ENCODE assay signal across 8 mouse cellular contexts in the genomic region with DNA sequence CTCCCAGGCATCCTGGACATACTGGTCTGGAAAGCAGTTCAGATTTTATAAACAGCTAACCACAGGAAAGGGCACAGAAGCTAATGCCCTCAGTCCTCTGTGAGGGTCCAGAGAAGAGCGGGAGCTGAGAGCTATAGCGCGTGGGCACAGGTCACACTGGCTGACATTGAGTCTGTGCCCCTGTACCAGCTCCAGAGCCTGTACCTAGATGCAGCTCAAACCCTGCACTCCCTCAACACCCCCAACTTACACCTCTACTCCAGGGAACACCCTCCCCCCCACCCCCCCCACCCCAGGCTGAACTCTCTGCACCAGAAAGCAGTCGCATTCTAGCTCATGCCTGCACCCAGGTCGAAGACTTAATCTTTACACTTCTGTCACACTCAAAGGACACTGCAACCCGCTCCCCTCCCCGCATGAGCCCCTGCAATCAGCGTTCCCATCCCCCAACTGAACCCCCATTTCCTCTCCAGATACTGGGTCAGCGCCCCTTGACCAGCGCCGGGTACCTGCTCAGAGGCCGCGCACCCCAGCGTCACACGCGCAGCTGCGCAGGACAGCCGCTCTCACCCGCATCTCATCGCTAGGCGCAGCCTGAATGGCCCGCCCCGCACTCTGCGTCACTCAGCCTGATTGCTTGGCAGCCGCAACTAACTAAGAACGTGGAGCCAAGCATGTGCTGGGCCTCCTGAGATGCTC. TPM values are rescaled to one million over a fixed set of nuclear protein-coding genes. Genes with fewer than 3 reads are reported as not detected.
DNase-seq lines count a peak whose midpoint lies in the region; ATAC-seq and TF ChIP-seq lines count a peak whose summit lies in the region.

No protein-coding gene starts in this region.

- no peaks in the 10 kb centered on the region for H3K36me3 ChIP-seq in intestine, embryonic 16.5 days (ENCODE audit: control insufficient read depth, insufficient read depth, low read length)
- no peaks in the 10 kb centered on the region for H3K36me3 ChIP-seq in liver, embryonic 15.5 days (replicated peaks)
- H3K36me3 ChIP-seq in neural tube, embryonic 12.5 days = no peaks in the 10 kb centered on the region
- no peaks in the 10 kb centered on the region for H3K36me3 ChIP-seq in thymus, adult 2 months (ENCODE audit: control insufficient read depth, insufficient read depth, low read length)

- TF ChIP-seq POLR2A in thymus, adult 2 months (IDR thresholded peaks at IDR 0.05; ENCODE audit: control insufficient read depth, extremely low read depth, insufficient read depth, low read length, poor library complexity) = no peak

- WGBS in intestine, embryonic 16.5 days = 8% methylated on average over 26 of the region's 26 CpGs
- WGBS in liver, embryonic 15.5 days (ENCODE audit: insufficient replicate concordance) = 5% methylated on average over 26 of the region's 26 CpGs
- WGBS in neural tube, embryonic 12.5 days = 6% methylated on average over 26 of the region's 26 CpGs
- 17% methylated on average over 26 of the region's 26 CpGs for WGBS in thymus, adult 2 months

- TF ChIP-seq CTCF in thymus, adult 2 months (IDR thresholded peaks at IDR 0.05; ENCODE audit: borderline replicate concordance, control insufficient read depth, extremely low read depth, insufficient read depth, low read length, poor library complexity) = no peak

- peak; percentile 70; the same call in 1 of the 2 replicates for ATAC-seq in intestine, embryonic 16.5 days
- ATAC-seq in liver, embryonic 15.5 days (ENCODE audit: insufficient read depth) = no peak
- peak; percentile 81 for ATAC-seq in neural tube, embryonic 12.5 days (ENCODE audit: low FRiP score, low read depth)

- no peak overlapping the region for H3K27ac ChIP-seq in intestine, embryonic 16.5 days (ENCODE audit: low read length)
- no peak overlapping the region for H3K27ac ChIP-seq in liver, embryonic 15.5 days (replicated peaks)
- no peak overlapping the region for H3K27ac ChIP-seq in neural tube, embryonic 12.5 days
- H3K27ac ChIP-seq in thymus, adult 2 months (ENCODE audit: control insufficient read depth, insufficient read depth, low read length) = no peak overlapping the region

- H3K9ac ChIP-seq in intestine, embryonic 16.5 days (ENCODE audit: low read depth, low read length) = 0 out of 2 replicates have a peak overlapping the region, but pooled peaks have one; percentile 25
- H3K9ac ChIP-seq in liver, embryonic 15.5 days = no peak overlapping the region
- H3K9ac ChIP-seq in neural tube, embryonic 12.5 days = peak overlapping the region; percentile 49

- H3K4me1 ChIP-seq in intestine, embryonic 16.5 days (ENCODE audit: control insufficient read depth, insufficient read depth, low read length) = peaks cover 6% of the 10 kb centered on the region
- H3K4me1 ChIP-seq in liver, embryonic 15.5 days (replicated peaks) = peaks cover 7% of the 10 kb centered on the region; the same call in 1 of the 2 replicates
- peaks cover 10% of the 10 kb centered on the region for H3K4me1 ChIP-seq in neural tube, embryonic 12.5 days
- H3K4me1 ChIP-seq in thymus, adult 2 months (replicated peaks; ENCODE audit: control insufficient read depth, insufficient read depth, low read length) = no peaks in the 10 kb centered on the region; the same call in 1 of the 2 replicates

- DNase-seq in layer of hippocampus, adult 11-12 months (ENCODE audit: low spot score) = peak; percentile 67
- no peak for DNase-seq in layer of hippocampus, adult 9-10 months (ENCODE audit: low spot score)
- DNase-seq in cerebellum, adult 9-10 months = peak; percentile 82
- peak; percentile 48 for DNase-seq in gastrocnemius, postnatal 10 days
- DNase-seq in thymus, adult 2 months = no peak

- H3K9me3 ChIP-seq in intestine, embryonic 16.5 days (ENCODE audit: control insufficient read depth, low read length) = no peaks in the 10 kb centered on the region
- no peaks in the 10 kb centered on the region for H3K9me3 ChIP-seq in liver, embryonic 15.5 days (replicated peaks)
- H3K9me3 ChIP-seq in neural tube, embryonic 12.5 days = no peaks in the 10 kb centered on the region

- peak overlapping the region; percentile 64 for H3K4me2 ChIP-seq in intestine, embryonic 16.5 days (ENCODE audit: low read depth, low read length)
- peak overlapping the region; percentile 41 for H3K4me2 ChIP-seq in liver, embryonic 15.5 days
- H3K4me2 ChIP-seq in neural tube, embryonic 12.5 days (replicated peaks) = peak overlapping the region; percentile 75

- H3K4me3 ChIP-seq in intestine, embryonic 16.5 days (ENCODE audit: low read length) = peak overlapping the region; percentile 35
- H3K4me3 ChIP-seq in liver, embryonic 15.5 days (replicated peaks) = peak overlapping the region; percentile 12
- H3K4me3 ChIP-seq in neural tube, embryonic 12.5 days = peak overlapping the region; percentile 34
- H3K4me3 ChIP-seq in thymus, adult 2 months (ENCODE audit: control insufficient read depth, insufficient read depth, low read length) = no peak overlapping the region

- H3K27me3 ChIP-seq in intestine, embryonic 16.5 days (replicated peaks; ENCODE audit: control insufficient read depth, insufficient read depth, low read length) = peaks cover 18% of the 10 kb centered on the region
- peaks cover 41% of the 10 kb centered on the region for H3K27me3 ChIP-seq in liver, embryonic 15.5 days
- peaks cover 30% of the 10 kb centered on the region for H3K27me3 ChIP-seq in neural tube, embryonic 12.5 days (replicated peaks)
- no peaks in the 10 kb centered on the region; the same call in 1 of the 2 replicates for H3K27me3 ChIP-seq in thymus, adult 2 months (ENCODE audit: control insufficient read depth, insufficient read depth, low read length)

RNA-seq across cellular contexts. Expression of gene Trpm2, which starts 0.9 kb away (rescaled TPM):
- under 1 TPM; 0.26 to 0.75 TPM for total RNA-seq in gastrocnemius, postnatal 10 days (2021)
- 0.91 and 0.92 TPM in 2 replicates for polyA plus RNA-seq in intestine, embryonic 16.5 days (2015; fragmentation: Nextera tagmentation; extraction: Ambion mirVana)
- polyA plus RNA-seq in liver, embryonic 15.5 days (2015; fragmentation: Nextera tagmentation; extraction: Ambion mirVana) = 2.2 and 3.2 TPM in 2 replicates
- polyA plus RNA-seq in neural tube, embryonic 12.5 days (2016; fragmentation: Nextera tagmentation; extraction: Ambion mirVana) = 2.2 and 3.0 TPM in 2 replicates
- polyA plus RNA-seq in thymus, adult 2 months (2012; rRNA removed) = 16.4 and 21.0 TPM in 2 replicates

RNA-seq across cellular contexts. Expression of gene 1810043G02Rik, which starts 8.9 kb away (rescaled TPM):
- 1 to 10 TPM; 5.1 to 6.3 TPM for total RNA-seq in gastrocnemius, postnatal 10 days (2021)
- polyA plus RNA-seq in intestine, embryonic 16.5 days (2015; fragmentation: Nextera tagmentation; extraction: Ambion mirVana) = 16.0 and 17.5 TPM in 2 replicates
- 4.4 and 4.7 TPM in 2 replicates for polyA plus RNA-seq in liver, embryonic 15.5 days (2015; fragmentation: Nextera tagmentation; extraction: Ambion mirVana)
- polyA plus RNA-seq in neural tube, embryonic 12.5 days (2016; fragmentation: Nextera tagmentation; extraction: Ambion mirVana) = 35.4 and 35.8 TPM in 2 replicates
- polyA plus RNA-seq in thymus, adult 2 months (2012; rRNA removed) = 39.0 and 49.5 TPM in 2 replicates

RNA-seq across cellular contexts. Expression of gene Pfkl, which starts 40.5 kb away (rescaled TPM):
- total RNA-seq in gastrocnemius, postnatal 10 days (2021) = 10 to 100 TPM in 1 of 2 experiments, 1 to 10 TPM in 1; 9.7 to 12.2 TPM
- 282 and 298 TPM in 2 replicates for polyA plus RNA-seq in intestine, embryonic 16.5 days (2015; fragmentation: Nextera tagmentation; extraction: Ambion mirVana)
- 80.6 and 85.9 TPM in 2 replicates for polyA plus RNA-seq in liver, embryonic 15.5 days (2015; fragmentation: Nextera tagmentation; extraction: Ambion mirVana)
- polyA plus RNA-seq in neural tube, embryonic 12.5 days (2016; fragmentation: Nextera tagmentation; extraction: Ambion mirVana) = 113 and 115 TPM in 2 replicates
- polyA plus RNA-seq in thymus, adult 2 months (2012; rRNA removed) = 81.2 and 93.7 TPM in 2 replicates

Comparison
In these comparisons a context has a peak if more than half of its experiments do, and no peak if none do; other contexts are left out.
1. DNase-seq: peak in layer of hippocampus, adult 11-12 months (single experiment), cerebellum, adult 9-10 months (single experiment) and gastrocnemius, postnatal 10 days (single experiment); none in layer of hippocampus, adult 9-10 months (single experiment) and thymus, adult 2 months (single experiment).
2. Peak in every context shown above with its lines, with median percentiles within 50 percentile points of each other: H3K4me2 ChIP-seq.